Mouse (Mus musculus) ovary, adult 18-20 months (tissue): ENCODE data around the gene Olfr513.

ENCODE experiments used
- DNase-seq: peaks from one replicate; pipeline ENCODE4 v3.0.0; 2022; ENCODE audit warnings: low spot score, mixed read lengths

The Olfr513 gene

DNA sequence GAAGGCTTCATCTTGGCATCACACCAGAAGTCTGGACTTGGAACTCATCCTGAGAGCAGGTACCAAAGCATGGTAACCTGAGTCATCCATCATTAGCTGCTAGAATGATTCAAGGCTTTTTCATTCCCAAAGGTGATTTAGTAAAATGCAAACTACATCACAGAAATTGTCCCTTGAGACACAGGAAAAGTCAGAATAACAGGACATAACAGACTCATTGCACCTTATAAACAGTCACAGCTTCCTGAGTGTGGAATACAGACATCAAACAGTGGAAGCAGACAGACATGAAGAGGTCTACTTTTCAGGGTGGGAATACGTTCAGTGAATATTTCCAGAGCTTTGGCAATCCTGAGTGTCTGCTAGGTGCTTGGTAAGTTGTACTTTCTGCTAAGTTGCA lies at the start of gene Olfr513:
Gene Olfr513, plus strand, starts transcription at position 301 of the 400 bp plus-strand sequence.
- no peak for DNase-seq

GRCm38 (mm10) chr7:108713020-108713419 lies 37.8 kb upstream of the Olfr513 start, which contains the start of gene Olfr512:
Gene Olfr512, plus strand, starts transcription at chr7:108713320.
- no peak for DNase-seq

GRCm38 (mm10) chr7:108760411-108760810 lies 9.6 kb downstream of the Olfr513 start:
- no peak for DNase-seq

- DNase-seq: no peak
Measured at GRCm38 (mm10) chr7:108797205-108797933, 46.6 kb downstream of the Olfr513 start.
